Mouse (Mus musculus) G1E-ER4 (cell line): ENCODE measurements around the gene Sync. TPM values are rescaled to one million over a fixed set of nuclear protein-coding genes. Genes with fewer than 3 reads are reported as not detected.

Experiments used
- GATA1 ChIP-seq: IDR thresholded peaks from one replicate; pipeline ENCODE4 v1.8.0; 2012; ENCODE audit warnings: low read length, inconsistent platforms
- polyA plus RNA-seq: library from polyadenylated mRNA; stranded (reverse); fragments of >175 nt; gene quantifications from 2 replicates; pipeline ENCODE4 v1.2.3, GENCODE M21; 2012

The Sync gene
- polyA plus RNA-seq, 1 experiment: 0.36 TPM

- no peak for TF ChIP-seq GATA1
These were observed 36.1 kb downstream of the Sync start for GRCm38 (mm10) chr4:129323491-129323890.

GRCm38 (mm10) chr4:129324756-129325155 lies 37.3 kb downstream of the Sync start:
- TF ChIP-seq GATA1: no peak

- TF ChIP-seq GATA1: no peak
These were observed 38.8 kb downstream of the Sync start for GRCm38 (mm10) chr4:129326191-129326590.

- TF ChIP-seq GATA1: no peak
These were observed 45.4 kb downstream of the Sync start for GRCm38 (mm10) chr4:129332846-129333245.

- TF ChIP-seq GATA1: no peak
These were observed 47.3 kb downstream of the Sync start for GRCm38 (mm10) chr4:129334677-129335215.

- TF ChIP-seq GATA1: no peak
These were observed 48.0 kb downstream of the Sync start, which contains the start of the genes Rbbp4 and Zbtb8os for GRCm38 (mm10) chr4:129335216-129336074. Gene Rbbp4 (minus strand): TSS chr4:129335370. Gene Zbtb8os (plus strand): TSS chr4:129335695.

- no peak for TF ChIP-seq GATA1
These were observed 48.9 kb downstream of the Sync start for GRCm38 (mm10) chr4:129336291-129336690.

GRCm38 (mm10) chr4:129339743-129340142 lies 52.3 kb downstream of the Sync start:
- no peak for TF ChIP-seq GATA1

- TF ChIP-seq GATA1: no peak
These were observed 54.5 kb downstream of the Sync start for GRCm38 (mm10) chr4:129341888-129342287.

GRCm38 (mm10) chr4:129342705-129343104 lies 55.3 kb downstream of the Sync start:
- TF ChIP-seq GATA1: no peak

GRCm38 (mm10) chr4:129346481-129347154 lies 59.2 kb downstream of the Sync start:
- TF ChIP-seq GATA1: no peak

- no peak for TF ChIP-seq GATA1
These were observed 63.2 kb downstream of the Sync start for GRCm38 (mm10) chr4:129350644-129351043.

GRCm38 (mm10) chr4:129351111-129351510 lies 63.7 kb downstream of the Sync start:
- no peak for TF ChIP-seq GATA1

GRCm38 (mm10) chr4:129353176-129353575 lies 65.8 kb downstream of the Sync start:
- no peak for TF ChIP-seq GATA1

- TF ChIP-seq GATA1: no peak
These were observed 66.8 kb downstream of the Sync start for GRCm38 (mm10) chr4:129354236-129354635.

GRCm38 (mm10) chr4:129357613-129358163 lies 70.3 kb downstream of the Sync start:
- TF ChIP-seq GATA1: no peak

Other genes with a start within 250 kb of the Sync start
- gene Rnf19b, start 229.3 kb upstream of the Sync start, polyA plus RNA-seq: 37.0 and 42.8 TPM in 2 replicates
- not detected in 2 replicates for gene Tmem54, start 182.1 kb upstream of the Sync start, polyA plus RNA-seq
- gene Hpca, start 165.6 kb upstream of the Sync start, polyA plus RNA-seq: not detected in 2 replicates
- 0.19 and 0.56 TPM in 2 replicates for gene Fndc5, start 150.6 kb upstream of the Sync start, polyA plus RNA-seq
- gene S100pbp, start 97.9 kb upstream of the Sync start, polyA plus RNA-seq: 3.1 and 4.0 TPM in 2 replicates
- gene Yars, start 97.9 kb upstream of the Sync start, polyA plus RNA-seq: 59.1 and 88.4 TPM in 2 replicates
- 85.3 and 86.0 TPM in 2 replicates for gene C77080, start 26.2 kb upstream of the Sync start, polyA plus RNA-seq
- gene Rbbp4, start 47.8 kb downstream of the Sync start, polyA plus RNA-seq: 43.9 and 60.0 TPM in 2 replicates
- gene Zbtb8os, start 48.1 kb downstream of the Sync start, polyA plus RNA-seq: 1.6 and 2.5 TPM in 2 replicates
- gene Zbtb8a, start 90.5 kb downstream of the Sync start, polyA plus RNA-seq: 1.4 and 1.6 TPM in 2 replicates
- gene Zbtb8b, start 153.2 kb downstream of the Sync start, polyA plus RNA-seq: not detected in 2 replicates
- gene Bsdc1, start 174.0 kb downstream of the Sync start, polyA plus RNA-seq: 33.0 and 35.8 TPM in 2 replicates
- not detected in 2 replicates for gene Tssk3, start 203.4 kb downstream of the Sync start, polyA plus RNA-seq
- 0.29 and 0.37 TPM in 2 replicates for gene Fam229a, start 203.6 kb downstream of the Sync start, polyA plus RNA-seq
- gene Marcksl1, start 226.0 kb downstream of the Sync start, polyA plus RNA-seq: 53.1 and 74.7 TPM in 2 replicates